Mouse (Mus musculus) C2C12 (cell line): Measurements from ENCODE around the gene 4930451I11Rik.

Source experiments
- CEBPB ChIP-seq: IDR thresholded peaks from one replicate; pipeline ENCODE4 v1.6.1; 2011; ENCODE audit warnings: low read depth, mild to moderate bottlenecking, control low read depth, moderate library complexity
- CTCF ChIP-seq: IDR thresholded peaks from one replicate; pipeline ENCODE4 v1.5.1; 2011; ENCODE audit not compliant: control insufficient read depth, insufficient read depth, insufficient read length
- FOSL1 ChIP-seq: IDR thresholded peaks from one replicate; pipeline ENCODE4 v1.8.0; 2011; ENCODE audit warnings: mild to moderate bottlenecking, low read length; ENCODE audit not compliant: poor library complexity, insufficient read depth, severe bottlenecking
- MAX ChIP-seq: IDR thresholded peaks from one replicate; pipeline ENCODE4 v1.6.1; 2011; ENCODE audit warnings: mild to moderate bottlenecking, control low read depth
- MYOD1 ChIP-seq: IDR thresholded peaks from one replicate; pipeline ENCODE4 v1.6.1; 2011; ENCODE audit warnings: low read depth; ENCODE audit not compliant: control insufficient read depth, insufficient read length
- MYOG ChIP-seq: IDR thresholded peaks from one replicate; pipeline ENCODE4 v1.6.1; 2011; ENCODE audit not compliant: control insufficient read depth, insufficient read length; ENCODE audit errors: extremely low read depth
- USF1 ChIP-seq: IDR thresholded peaks from one replicate; pipeline ENCODE4 v1.6.1; 2011; ENCODE audit warnings: low read depth, mild to moderate bottlenecking, control low read depth, moderate library complexity

DNA sequence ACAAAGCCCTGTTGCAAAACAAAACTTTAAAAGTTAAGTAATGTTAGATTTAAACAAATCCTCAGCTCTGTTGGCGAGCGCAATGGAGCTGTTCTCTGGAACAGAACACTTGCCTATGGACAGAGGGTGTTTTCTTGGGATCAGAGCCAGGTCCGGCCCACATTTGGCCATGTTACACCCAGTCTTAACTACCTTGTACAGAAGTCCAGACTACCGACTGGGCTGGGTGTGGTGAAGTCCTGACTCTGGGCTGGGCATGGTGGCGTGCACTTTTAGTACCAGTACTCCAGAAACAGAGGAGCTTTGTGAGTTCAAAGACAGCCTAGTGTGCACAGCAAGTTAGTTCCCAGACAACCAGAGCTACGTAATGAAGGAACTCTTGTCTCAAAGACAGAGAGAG lies 24.5 kb downstream of the 4930451I11Rik start:
- TF ChIP-seq CTCF (no peak), USF1 (no peak), MAX (no peak), MYOD1 (no peak), CEBPB (no peak), FOSL1 (no peak), MYOG (no peak)
